Mouse (Mus musculus): Measurements from ENCODE around the gene Cyp19a1. TPM values are rescaled to one million over a fixed set of nuclear protein-coding genes. Genes with fewer than 3 reads are reported as not detected.

Cyp19a1 gene
- polyA plus RNA-seq, 1 experiment from 2014 or later, result not detected

DNA sequence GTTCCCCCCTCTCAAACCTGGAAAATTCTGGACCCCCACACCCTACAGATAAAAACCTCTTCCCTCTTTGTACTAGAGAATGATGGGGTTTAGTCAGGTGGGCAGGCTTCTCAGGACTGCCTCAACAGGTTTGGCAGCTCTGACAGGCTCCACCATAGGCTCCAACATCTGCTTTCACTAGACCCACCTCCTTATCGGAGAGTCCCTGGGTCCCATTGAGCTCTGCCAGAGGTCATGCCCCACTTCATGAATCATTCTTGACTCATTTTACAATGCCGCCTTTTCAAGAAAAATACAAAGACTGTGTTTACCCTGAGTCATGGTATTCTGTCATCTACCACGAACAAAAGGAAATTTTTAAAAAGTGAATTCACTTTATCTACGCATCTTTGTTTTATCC lies 3.2 kb downstream of the Cyp19a1 start:
- Histone ChIP-seq H3K27ac (ENCODE audit: low read depth, low read length) (no peak overlapping the region), H3K27me3 (replicated peaks; ENCODE audit: control insufficient read depth, insufficient read depth, low read length) (no peaks in the 10 kb centered on the region), H3K9ac (ENCODE audit: low read depth, low read length) (no peak overlapping the region), H3K36me3 (ENCODE audit: control insufficient read depth, insufficient read depth) (no peaks in the 10 kb centered on the region), H3K4me1 (replicated peaks; ENCODE audit: control insufficient read depth, insufficient read depth, low read length) (no peaks in the 10 kb centered on the region), H3K9me3 (ENCODE audit: control insufficient read depth) (no peaks in the 10 kb centered on the region), H3K4me3 (ENCODE audit: low read depth, low read length) (no peak overlapping the region), H3K4me2 (replicated peaks; ENCODE audit: low read depth) (no peak overlapping the region)
- no peak for TF ChIP-seq CTCF (IDR thresholded peaks at IDR 0.05; ENCODE audit: low read depth)
- 52% methylated on average over 4 of the region's 4 CpGs for WGBS
- ATAC-seq, result no peak

DNA sequence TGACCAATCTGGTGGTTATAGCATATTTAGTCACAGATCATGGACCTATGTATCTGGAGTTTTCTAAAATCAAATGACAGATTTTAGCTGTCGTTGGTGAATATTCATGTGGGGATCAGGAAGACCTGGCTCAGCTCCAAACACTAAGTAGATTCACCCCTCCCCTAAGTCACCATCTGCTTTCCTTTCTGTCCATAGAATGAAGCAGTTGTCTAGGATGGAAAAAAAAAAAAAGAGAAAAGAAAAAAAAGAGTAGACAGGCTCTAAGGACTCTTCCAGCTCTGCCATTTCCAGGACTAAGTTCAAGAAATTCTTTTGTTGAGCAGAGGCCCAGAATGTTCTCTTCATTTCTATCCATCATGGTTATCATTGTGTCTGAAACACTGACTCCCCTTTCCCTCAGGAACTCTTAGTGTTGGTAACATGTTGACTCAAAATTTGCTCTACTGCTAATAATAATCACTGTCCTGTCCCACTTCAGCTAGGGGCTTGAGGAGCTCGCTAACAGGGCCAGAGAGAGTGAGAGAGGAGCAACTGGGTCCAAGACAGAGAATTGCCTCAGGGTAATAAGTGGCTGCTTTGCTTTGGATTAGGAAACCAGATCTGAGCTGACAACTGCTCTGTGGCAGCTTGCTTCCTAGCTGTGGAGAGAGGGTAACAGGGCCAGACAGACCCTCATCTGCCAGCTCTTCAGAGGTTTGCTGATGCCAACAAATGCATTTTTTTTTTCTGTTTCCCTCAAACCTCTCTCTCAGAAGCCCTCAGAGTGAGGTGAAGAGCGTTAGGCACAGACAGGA lies 22.8 kb downstream of the Cyp19a1 start:
- no peak for ATAC-seq
- 70% methylated on average over 3 of the region's 3 CpGs for WGBS
- H3K4me1 ChIP-seq (replicated peaks; ENCODE audit: control insufficient read depth, insufficient read depth, low read length), result no peaks in the 10 kb centered on the region

DNA sequence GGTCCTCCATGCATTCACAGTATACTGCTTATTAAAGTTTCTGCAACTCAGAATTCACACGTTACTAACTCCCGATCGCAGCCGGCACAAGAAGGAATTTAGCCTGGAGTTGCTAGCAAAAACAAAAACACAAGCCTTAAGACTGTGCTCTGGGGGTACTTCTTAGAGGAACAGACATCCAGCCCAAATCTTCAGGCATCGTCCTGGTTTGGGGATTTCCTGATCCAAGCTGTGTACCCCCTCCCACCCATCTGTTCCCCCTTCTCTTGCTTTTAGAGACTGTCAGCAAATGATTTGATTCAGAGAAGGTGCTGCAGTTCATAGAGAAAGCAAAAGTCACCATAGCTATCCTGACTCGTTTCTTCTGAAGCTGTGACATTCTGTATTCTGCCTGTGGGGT lies 40.3 kb downstream of the Cyp19a1 start:
- Histone ChIP-seq H3K27ac (ENCODE audit: low read depth, low read length) (no peak overlapping the region), H3K4me1 (replicated peaks; ENCODE audit: control insufficient read depth, insufficient read depth, low read length) (no peaks in the 10 kb centered on the region), H3K4me2 (replicated peaks; ENCODE audit: low read depth) (no peak overlapping the region), H3K9ac (ENCODE audit: low read depth, low read length) (no peak overlapping the region), H3K4me3 (ENCODE audit: low read depth, low read length) (no peak overlapping the region), H3K9me3 (ENCODE audit: control insufficient read depth) (no peaks in the 10 kb centered on the region), H3K36me3 (ENCODE audit: control insufficient read depth, insufficient read depth) (no peaks in the 10 kb centered on the region), H3K27me3 (replicated peaks; ENCODE audit: control insufficient read depth, insufficient read depth, low read length) (no peaks in the 10 kb centered on the region)
- no peak for ATAC-seq
- 65% methylated on average over 6 of the region's 6 CpGs for WGBS
- no peak for TF ChIP-seq CTCF (IDR thresholded peaks at IDR 0.05; ENCODE audit: low read depth)

More for the DNA sequence above, 22.8 kb downstream of the Cyp19a1 start:
- H3K4me2 ChIP-seq (replicated peaks; ENCODE audit: low read depth), result no peak overlapping the region
- H3K27ac ChIP-seq (ENCODE audit: low read depth, low read length), result no peak overlapping the region
- H3K36me3 ChIP-seq (ENCODE audit: control insufficient read depth, insufficient read depth), result no peaks in the 10 kb centered on the region
- H3K9me3 ChIP-seq (ENCODE audit: control insufficient read depth), result no peaks in the 10 kb centered on the region
- H3K4me3 ChIP-seq (ENCODE audit: low read depth, low read length), result no peak overlapping the region
- no peak overlapping the region for H3K9ac ChIP-seq (ENCODE audit: low read depth, low read length)
- no peaks in the 10 kb centered on the region for H3K27me3 ChIP-seq (replicated peaks; ENCODE audit: control insufficient read depth, insufficient read depth, low read length)
- no peak for TF ChIP-seq CTCF (IDR thresholded peaks at IDR 0.05; ENCODE audit: low read depth)

- no peaks in the 10 kb centered on the region for H3K9me3 ChIP-seq (ENCODE audit: control insufficient read depth)
- H3K4me1 ChIP-seq (replicated peaks; ENCODE audit: control insufficient read depth, insufficient read depth, low read length), result no peaks in the 10 kb centered on the region
- no peak overlapping the region for H3K4me2 ChIP-seq (replicated peaks; ENCODE audit: low read depth)
- no peaks in the 10 kb centered on the region for H3K27me3 ChIP-seq (replicated peaks; ENCODE audit: control insufficient read depth, insufficient read depth, low read length)
- no peak overlapping the region for H3K9ac ChIP-seq (ENCODE audit: low read depth, low read length)
- ATAC-seq, result no peak
- H3K36me3 ChIP-seq (ENCODE audit: control insufficient read depth, insufficient read depth), result no peaks in the 10 kb centered on the region
- H3K27ac ChIP-seq (ENCODE audit: low read depth, low read length), result no peak overlapping the region
- WGBS, result 78% methylated on average over 5 of the region's 5 CpGs
- no peak overlapping the region for H3K4me3 ChIP-seq (ENCODE audit: low read depth, low read length)
- TF ChIP-seq CTCF (IDR thresholded peaks at IDR 0.05; ENCODE audit: low read depth), result no peak
These were observed 51.4 kb downstream of the Cyp19a1 start for GRCm38 (mm10) chr9:54216511-54216910.

DNA sequence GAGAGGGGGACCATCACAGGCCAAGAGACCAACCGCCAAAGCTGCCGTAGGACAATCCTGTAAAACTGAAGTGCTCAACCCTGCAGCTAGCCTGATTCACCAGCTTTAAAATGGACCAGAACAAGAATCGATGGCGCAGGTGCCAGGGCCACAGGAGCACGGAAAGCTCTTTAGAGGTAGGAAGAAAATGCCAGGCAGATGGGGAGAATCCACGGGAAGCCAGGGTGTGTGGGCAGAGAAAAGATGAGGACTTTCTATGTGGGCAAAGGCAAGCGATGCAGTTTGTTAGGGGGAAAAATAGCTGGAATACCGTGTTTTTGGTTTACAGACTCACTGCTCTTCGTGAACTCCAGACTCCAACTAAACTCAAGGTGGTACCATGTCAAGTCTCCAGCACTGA lies 53.0 kb downstream of the Cyp19a1 start:
- H3K4me2 ChIP-seq (replicated peaks; ENCODE audit: low read depth), result no peak overlapping the region
- no peak for ATAC-seq
- H3K9ac ChIP-seq (ENCODE audit: low read depth, low read length), result no peak overlapping the region
- H3K4me1 ChIP-seq (replicated peaks; ENCODE audit: control insufficient read depth, insufficient read depth, low read length), result no peaks in the 10 kb centered on the region
- H3K27ac ChIP-seq (ENCODE audit: low read depth, low read length), result no peak overlapping the region
- H3K27me3 ChIP-seq (replicated peaks; ENCODE audit: control insufficient read depth, insufficient read depth, low read length), result no peaks in the 10 kb centered on the region
- no peak for TF ChIP-seq CTCF (IDR thresholded peaks at IDR 0.05; ENCODE audit: low read depth)
- H3K9me3 ChIP-seq (ENCODE audit: control insufficient read depth), result no peaks in the 10 kb centered on the region
- 92% methylated on average over 9 of the region's 9 CpGs for whole genome bisulfite sequencing
- H3K4me3 ChIP-seq (ENCODE audit: low read depth, low read length), result no peak overlapping the region
- no peaks in the 10 kb centered on the region for H3K36me3 ChIP-seq (ENCODE audit: control insufficient read depth, insufficient read depth)

GRCm38 (mm10) chr9:54194790-54195189 lies 73.1 kb downstream of the Cyp19a1 start:
- Histone ChIP-seq H3K9me3 (ENCODE audit: control insufficient read depth) (no peaks in the 10 kb centered on the region), H3K4me1 (replicated peaks; ENCODE audit: control insufficient read depth, insufficient read depth, low read length) (no peaks in the 10 kb centered on the region), H3K27me3 (replicated peaks; ENCODE audit: control insufficient read depth, insufficient read depth, low read length) (no peaks in the 10 kb centered on the region), H3K36me3 (ENCODE audit: control insufficient read depth, insufficient read depth) (no peaks in the 10 kb centered on the region), H3K9ac (ENCODE audit: low read depth, low read length) (no peak overlapping the region), H3K4me2 (replicated peaks; ENCODE audit: low read depth) (no peak overlapping the region), H3K27ac (ENCODE audit: low read depth, low read length) (no peak overlapping the region), H3K4me3 (ENCODE audit: low read depth, low read length) (no peak overlapping the region)
- peak; percentile 30 for TF ChIP-seq CTCF (IDR thresholded peaks at IDR 0.05; ENCODE audit: low read depth)
- WGBS, result 67% methylated on average over 5 of the region's 5 CpGs
- ATAC-seq, result no peak
